Mouse (Mus musculus) testis, adult 2 months (tissue): ENCODE data around the gene Slc11a2. TPM values are rescaled to one million over a fixed set of nuclear protein-coding genes. Genes with fewer than 3 reads are reported as not detected.

Source experiments
- H3K27ac ChIP-seq: fragments of 200-500 bp; 2 replicates; pipeline ENCODE4 v1.5.1; 2012; ENCODE audit warnings: low read depth, low read length; ENCODE audit not compliant: control insufficient read depth, insufficient read depth
- H3K27me3 ChIP-seq: fragments of 200-500 bp; 2 replicates; pipeline ENCODE4 v1.6.1; 2012; ENCODE audit warnings: mild to moderate bottlenecking, low read length, moderate library complexity; ENCODE audit not compliant: control insufficient read depth, insufficient read depth
- H3K36me3 ChIP-seq: fragments of 200-500 bp; 2 replicates; pipeline ENCODE4 v1.6.1; 2012; ENCODE audit warnings: mild to moderate bottlenecking, low read length; ENCODE audit not compliant: control insufficient read depth, insufficient read depth
- H3K4me1 ChIP-seq: fragments of 200-500 bp; 2 replicates; pipeline ENCODE4 v1.6.1; 2012; ENCODE audit warnings: low read length; ENCODE audit not compliant: control insufficient read depth, insufficient read depth
- H3K4me3 ChIP-seq: fragments of 200-500 bp; 2 replicates; pipeline ENCODE4 v1.5.1; 2012; ENCODE audit warnings: low read depth, mild to moderate bottlenecking, low read length, moderate library complexity, mixed read lengths; ENCODE audit not compliant: control insufficient read depth
- CTCF ChIP-seq: fragments of 200-500 bp; IDR thresholded peaks from 2 replicates; pipeline ENCODE4 v1.5.1; 2012; ENCODE audit warnings: low read depth, mild to moderate bottlenecking, inconsistent platforms, low read length, moderate library complexity; ENCODE audit not compliant: control insufficient read depth, insufficient read depth, insufficient replicate concordance
- POLR2A ChIP-seq: fragments of 200-500 bp; IDR thresholded peaks from 2 replicates; pipeline ENCODE4 v1.6.1; 2012; ENCODE audit warnings: low read depth, mild to moderate bottlenecking, inconsistent platforms, low read length, moderate library complexity; ENCODE audit not compliant: control insufficient read depth
- polyA plus RNA-seq: library from polyadenylated mRNA; depleted of rRNA; stranded (reverse); fragments of >200 nt; gene quantifications from 2 replicates; pipeline ENCODE4 v1.2.3, GENCODE M21; 2012

Slc11a2 gene
- polyA plus RNA-seq, 1 experiment = 38.4 TPM

GRCm38 (mm10) chr15:100400592-100401250 lies 24.2 kb downstream of the Slc11a2 start:
- Histone ChIP-seq H3K4me1 (peaks cover 5% of the 10 kb centered on the region), H3K36me3 (peaks cover 6% of the 10 kb centered on the region), H3K27ac (no peak overlapping the region), H3K4me3 (no peak overlapping the region), H3K27me3 (no peaks in the 10 kb centered on the region)
- TF ChIP-seq POLR2A = no peak
- TF ChIP-seq CTCF = no peak

- Histone ChIP-seq H3K4me3 (no peak overlapping the region), H3K36me3 (peaks cover 2% of the 10 kb centered on the region), H3K4me1 (no peaks in the 10 kb centered on the region), H3K27me3 (no peaks in the 10 kb centered on the region), H3K27ac (no peak overlapping the region)
- TF ChIP-seq POLR2A = no peak
- TF ChIP-seq CTCF = no peak
Observed at GRCm38 (mm10) chr15:100395561-100395960, 29.3 kb downstream of the Slc11a2 start.

GRCm38 (mm10) chr15:100393016-100393415 lies 31.9 kb downstream of the Slc11a2 start:
- Histone ChIP-seq H3K4me1 (no peaks in the 10 kb centered on the region), H3K4me3 (no peak overlapping the region), H3K27me3 (no peaks in the 10 kb centered on the region), H3K36me3 (peaks cover 2% of the 10 kb centered on the region), H3K27ac (no peak overlapping the region)
- TF ChIP-seq POLR2A = no peak
- TF ChIP-seq CTCF = no peak

- Histone ChIP-seq H3K27ac (no peak overlapping the region), H3K36me3 (no peaks in the 10 kb centered on the region), H3K4me1 (no peaks in the 10 kb centered on the region), H3K4me3 (no peak overlapping the region), H3K27me3 (no peaks in the 10 kb centered on the region)
- TF ChIP-seq CTCF (no peak), POLR2A (no peak)
Observed at GRCm38 (mm10) chr15:100391599-100391998, 33.3 kb downstream of the Slc11a2 start.

GRCm38 (mm10) chr15:100391066-100391465 lies 33.8 kb downstream of the Slc11a2 start:
- H3K36me3 ChIP-seq = no peaks in the 10 kb centered on the region
- no peak overlapping the region for H3K27ac ChIP-seq

GRCm38 (mm10) chr15:100388886-100389285 lies 36.0 kb downstream of the Slc11a2 start:
- Histone ChIP-seq H3K27me3 (no peaks in the 10 kb centered on the region), H3K4me1 (no peaks in the 10 kb centered on the region), H3K36me3 (no peaks in the 10 kb centered on the region), H3K27ac (no peak overlapping the region), H3K4me3 (no peak overlapping the region)
- TF ChIP-seq CTCF = no peak
- TF ChIP-seq POLR2A = no peak

More at GRCm38 (mm10) chr15:100391066-100391465, 33.8 kb downstream of the Slc11a2 start:
- no peak overlapping the region for H3K4me3 ChIP-seq
- TF ChIP-seq CTCF = no peak
- no peak for TF ChIP-seq POLR2A
- no peaks in the 10 kb centered on the region for H3K4me1 ChIP-seq
- no peaks in the 10 kb centered on the region for H3K27me3 ChIP-seq

- Histone ChIP-seq H3K27me3 (no peaks in the 10 kb centered on the region), H3K27ac (no peak overlapping the region)
Observed at GRCm38 (mm10) chr15:100388224-100388835, 36.5 kb downstream of the Slc11a2 start.

More at GRCm38 (mm10) chr15:100388224-100388835, 36.5 kb downstream of the Slc11a2 start:
- Histone ChIP-seq H3K4me3 (no peak overlapping the region), H3K4me1 (no peaks in the 10 kb centered on the region), H3K36me3 (no peaks in the 10 kb centered on the region)
- TF ChIP-seq CTCF = no peak
- TF ChIP-seq POLR2A = no peak
